Mouse (Mus musculus): ENCODE data around the gene Jmjd8.

DNA sequence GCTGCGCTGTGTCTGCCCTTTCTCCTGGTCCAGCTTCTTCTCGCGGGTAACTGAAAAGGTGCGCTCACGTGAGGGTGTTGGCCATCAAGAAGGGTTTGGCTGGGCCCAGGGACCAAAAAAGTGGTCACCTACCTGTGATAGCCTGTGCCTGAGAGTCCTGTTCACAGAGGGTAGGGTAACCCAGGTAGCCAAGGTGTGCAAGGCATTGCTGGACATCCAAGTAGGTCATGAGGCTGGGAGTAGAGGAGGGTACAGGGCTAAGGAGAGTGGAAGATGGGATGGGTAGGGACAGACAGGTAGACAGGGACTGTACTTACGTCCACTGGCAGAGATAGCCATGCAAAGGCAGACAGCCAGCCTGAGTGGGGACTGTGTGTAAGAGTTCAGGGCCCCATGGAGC is 11.9 kb downstream of the Jmjd8 start:
- TF ChIP-seq EP300 (IDR thresholded peaks at IDR 0.05; ENCODE audit: low read depth) (no peak), CTCF (IDR thresholded peaks at IDR 0.05; ENCODE audit: low read depth) (no peak)

All from heart, postnatal 0 days (tissue).